Mouse (Mus musculus) ovary, postnatal 10 days (tissue): ENCODE measurements around the gene Ros1.

Experiments used
- DNase-seq: peaks from one replicate; pipeline ENCODE4 v3.0.0; 2022; ENCODE audit warnings: low spot score

The Ros1 gene

GRCm38 (mm10) chr10:52022413-52023212, 172.4 kb downstream of the Ros1 start, which contains the start of gene Vgll2:
Gene Vgll2 (plus strand): TSS chr10:52022502.
- DNase-seq: no peak

GRCm38 (mm10) chr10:52021736-52022394, 173.2 kb downstream of the Ros1 start:
- DNase-seq: no peak

DNA sequence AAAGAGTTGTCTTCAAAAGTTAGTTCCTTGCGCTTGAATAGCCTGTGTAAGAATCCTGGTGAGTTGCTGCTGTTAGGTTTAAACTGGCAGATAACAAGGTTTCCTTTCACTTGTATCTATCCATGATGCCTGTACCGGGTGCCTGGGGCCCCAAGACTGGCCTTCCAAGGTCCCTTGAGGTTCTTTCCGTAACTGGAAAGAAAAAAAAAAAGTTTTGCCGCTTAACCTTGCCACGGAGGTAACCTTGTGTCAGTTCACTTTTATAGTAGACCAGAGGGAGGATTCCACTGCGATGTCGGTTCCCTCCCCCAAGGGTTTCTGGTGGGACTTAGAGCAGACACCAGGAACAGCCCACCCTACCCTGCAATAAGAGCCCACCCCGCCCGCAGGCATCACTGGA, 173.8 kb downstream of the Ros1 start:
- no peak for DNase-seq

DNA sequence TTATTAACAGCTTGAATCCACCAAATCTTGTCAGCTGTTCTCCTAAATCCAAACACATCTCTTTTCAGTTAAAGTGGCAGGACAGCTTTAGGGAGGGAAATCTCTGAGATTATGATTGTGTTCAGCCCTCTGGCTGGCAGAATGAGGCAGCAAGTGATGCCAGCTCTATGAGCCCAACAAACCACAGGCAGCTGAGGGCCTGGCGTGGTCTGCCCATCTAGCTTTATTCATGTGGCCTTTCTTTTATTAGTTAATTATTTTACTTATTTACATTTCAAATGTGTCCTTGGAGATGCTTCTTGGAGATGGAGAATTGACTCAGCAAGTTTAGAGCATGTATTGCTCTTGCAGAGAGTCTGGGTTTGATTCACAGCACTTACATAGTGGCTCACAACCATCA, 176.6 kb downstream of the Ros1 start:
- no peak for DNase-seq
